Mouse (Mus musculus) testis, postnatal 14 days (tissue): Measurements from ENCODE around the gene Bag6.

Experiments
- DNase-seq: peaks from one replicate; pipeline ENCODE4 v3.0.0; 2021; ENCODE audit warnings: low spot score

Bag6 gene

GRCm38 (mm10) chr17:35195631-35196320 lies 60.8 kb downstream of the Bag6 start:
- peak; percentile 85 for DNase-seq

- DNase-seq, result no peak
These were observed 61.3 kb downstream of the Bag6 start for GRCm38 (mm10) chr17:35196321-35196641.
